Mouse (Mus musculus) stomach, embryonic 14.5 days (tissue): ENCODE measurements around the gene Armc3. TPM values are rescaled to one million over a fixed set of nuclear protein-coding genes. Genes with fewer than 3 reads are reported as not detected.
A peak's percentile ranks its signal among the peaks of the same experiment; 100 is the strongest.
"Not testable (repeated sequence)": the region's sequence is repeated elsewhere in the genome, so short reads cannot be mapped to it uniquely, and the experiment has no call there.

Source experiments
- ATAC-seq: fragments of 200-750 bp; cut with Nextera tagmentation; 2 replicates; pipeline ENCODE4 v1.8.0; 2017; ENCODE audit warnings: low read depth, moderate TSS enrichment; ENCODE audit not compliant: insufficient number of reproducible peaks, insufficient read depth, low FRiP score
- H3K27ac ChIP-seq: fragments of 300-500 bp; sonication (generic); 2 replicates; pipeline ENCODE4 v1.5.1; 2014; ENCODE audit warnings: mild to moderate bottlenecking, low read length, moderate library complexity, mixed read lengths
- H3K27me3 ChIP-seq: fragments of 300-500 bp; sonication (generic); 2 replicates; pipeline ENCODE4 v1.6.1; 2014; ENCODE audit warnings: low read length, control low read depth, mixed read lengths; ENCODE audit not compliant: control insufficient read depth, insufficient read depth
- H3K36me3 ChIP-seq: fragments of 300-500 bp; sonication (generic); 2 replicates; pipeline ENCODE4 v1.6.1; 2014; ENCODE audit warnings: mild to moderate bottlenecking, control low read depth, low read length, moderate library complexity, mixed read lengths; ENCODE audit not compliant: control insufficient read depth, insufficient read depth
- H3K4me1 ChIP-seq: fragments of 300-500 bp; sonication (generic); 2 replicates; pipeline ENCODE4 v1.6.1; 2014; ENCODE audit warnings: low read length, control low read depth, mixed read lengths; ENCODE audit not compliant: control insufficient read depth, insufficient read depth
- H3K4me2 ChIP-seq: fragments of 300-500 bp; sonication (generic); replicated peaks from 2 replicates; pipeline ENCODE4 v1.6.1; 2014; ENCODE audit warnings: low read depth, low read length, control low read depth
- H3K4me3 ChIP-seq: fragments of 300-500 bp; sonication (generic); 2 replicates; pipeline ENCODE4 v1.5.1; 2014; ENCODE audit warnings: low read depth, low read length, control low read depth
- H3K9ac ChIP-seq: fragments of 300-500 bp; sonication (generic); replicated peaks from 2 replicates; pipeline ENCODE4 v1.6.1; 2014; ENCODE audit warnings: low read depth, mild to moderate bottlenecking, control low read depth, low read length, moderate library complexity, mixed read lengths
- H3K9me3 ChIP-seq: fragments of 300-500 bp; sonication (generic); 2 replicates; pipeline ENCODE4 v1.6.1; 2016; ENCODE audit warnings: low read depth, low read length, control low read depth; ENCODE audit not compliant: control insufficient read depth
- WGBS: fragments of 180-500 bp; shearing (Covaris S2); extraction: QIAGEN DNeasy Blood & Tissue Kit; methylation state at CpG from one replicate; pipeline ENCODE4 v1.1.7; 2014; 5-methylcytosine and 5-hydroxymethylcytosine counted together
- polyA plus RNA-seq: library from polyadenylated mRNA; unstranded; fragments of >200 nt; fragmentation: Nextera tagmentation; extraction: Ambion mirVana; gene quantifications from 2 replicates; pipeline ENCODE4 v1.2.1, GENCODE M21; 2014

Armc3 gene
- polyA plus RNA-seq, 1 experiment from 2014 or later = 0.23 TPM

DNA sequence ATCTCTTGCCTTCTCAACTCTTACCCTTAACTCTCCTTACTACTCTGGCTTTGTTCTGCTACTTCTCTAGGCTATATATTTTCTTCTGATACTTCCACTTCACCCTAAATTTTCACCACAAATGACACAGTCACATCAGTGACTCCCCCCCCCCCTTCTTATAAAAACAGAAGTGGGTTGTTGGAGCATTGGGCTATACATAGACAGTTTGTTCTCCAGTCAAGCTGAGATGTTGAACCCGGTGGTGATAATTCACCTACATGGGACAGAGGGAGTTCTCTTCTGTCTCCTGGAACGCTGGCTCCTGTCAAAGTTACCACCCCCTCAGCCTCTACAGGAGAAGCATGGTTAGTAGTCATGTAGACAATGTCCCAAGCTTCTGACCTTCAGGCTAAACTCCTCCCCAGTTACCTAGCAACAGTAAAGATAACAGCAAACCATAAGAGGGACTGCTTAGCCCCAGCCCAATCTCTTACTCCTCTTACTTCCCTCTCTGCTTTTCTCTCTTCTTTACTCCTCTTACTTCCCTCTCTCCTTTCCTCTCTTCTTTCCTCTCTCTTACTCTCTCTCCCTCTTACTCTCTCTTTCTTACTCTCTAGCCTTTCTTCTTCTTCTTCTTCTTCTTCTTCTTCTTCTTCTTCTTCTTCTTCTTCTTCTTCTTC is 118.2 kb downstream of the Armc3 start:
- not testable (repeated sequence) for H3K27ac ChIP-seq, H3K4me1 ChIP-seq, H3K27me3 ChIP-seq, ATAC-seq, H3K9ac ChIP-seq, H3K36me3 ChIP-seq, H3K9me3 ChIP-seq, H3K4me3 ChIP-seq, H3K4me2 ChIP-seq
- 74% methylated on average over 2 of the region's 2 CpGs for WGBS

DNA sequence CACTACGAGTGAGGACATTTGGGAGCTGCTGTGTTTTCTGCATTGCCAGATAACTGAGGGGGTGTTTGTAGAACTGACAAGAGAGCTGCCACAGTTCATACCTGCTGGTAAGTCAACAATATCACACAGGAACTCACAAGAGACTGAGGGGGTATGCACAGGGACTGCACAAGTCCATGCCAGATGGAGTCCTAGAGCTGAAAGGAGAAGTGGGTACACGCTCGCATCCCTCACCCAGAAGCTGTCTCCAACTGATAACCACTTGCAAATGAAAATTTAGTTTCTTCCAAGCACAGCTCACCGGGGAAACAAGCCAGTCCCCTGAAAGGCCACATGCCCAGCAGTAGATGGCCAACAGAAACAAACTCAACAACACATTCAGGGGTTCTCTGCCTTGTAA is 119.4 kb downstream of the Armc3 start:
- ATAC-seq = no peak
- WGBS = 87% methylated on average over 4 of the region's 4 CpGs
- no peaks in the 10 kb centered on the region for H3K36me3 ChIP-seq

DNA sequence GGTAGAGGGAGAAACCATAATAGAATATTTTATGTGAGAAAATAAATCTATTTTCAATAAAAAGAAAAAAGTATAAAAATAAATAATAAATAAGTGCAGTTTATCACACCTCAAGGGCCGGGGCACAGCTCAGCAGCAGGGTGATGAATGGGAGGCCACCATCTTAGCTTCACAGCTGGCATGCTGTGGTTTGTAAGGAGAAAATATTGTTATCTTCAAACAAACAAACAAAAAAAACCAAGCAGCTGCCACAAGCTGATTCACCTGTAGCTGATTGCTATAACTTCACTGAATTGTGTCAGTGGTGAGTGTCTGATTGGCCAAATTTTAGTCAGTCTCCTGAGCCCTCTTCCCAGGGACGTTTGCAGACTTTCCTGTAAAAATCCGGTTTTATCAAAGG is 120.2 kb downstream of the Armc3 start:
- Histone ChIP-seq H3K36me3 (no peaks in the 10 kb centered on the region), H3K4me3 (no peak overlapping the region), H3K4me2 (no peak overlapping the region), H3K27me3 (no peaks in the 10 kb centered on the region), H3K9ac (no peak overlapping the region), H3K4me1 (no peaks in the 10 kb centered on the region), H3K9me3 (peaks cover 6% of the 10 kb centered on the region; the same call in 1 of the 2 replicates), H3K27ac (no peak overlapping the region)
- WGBS = 71% methylated on average over 3 of the region's 3 CpGs
- no peak for ATAC-seq

More for the DNA sequence above, 119.4 kb downstream of the Armc3 start:
- Histone ChIP-seq H3K9ac (no peak overlapping the region), H3K4me3 (no peak overlapping the region), H3K4me2 (no peak overlapping the region), H3K27ac (no peak overlapping the region), H3K4me1 (no peaks in the 10 kb centered on the region), H3K27me3 (no peaks in the 10 kb centered on the region), H3K9me3 (peaks cover 6% of the 10 kb centered on the region; the same call in 1 of the 2 replicates)

DNA sequence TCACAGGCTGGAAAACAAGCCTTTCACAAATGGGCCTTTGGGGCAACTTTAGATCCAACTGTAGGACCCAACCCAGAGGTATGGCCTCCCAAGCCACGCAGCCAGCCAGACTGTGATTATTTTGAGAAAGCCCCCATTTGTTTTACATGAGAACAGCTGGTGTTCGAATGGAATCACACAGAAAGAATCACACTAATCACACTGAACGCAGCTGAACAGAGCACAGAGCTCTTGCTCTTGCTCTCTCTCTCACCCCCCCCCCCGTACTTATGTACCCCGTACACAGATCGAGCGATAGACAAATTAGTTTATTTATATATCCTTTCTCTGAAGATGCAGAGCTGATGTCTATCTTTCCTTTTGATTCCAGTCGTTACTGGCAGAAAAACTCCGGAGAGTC is 123.3 kb downstream of the Armc3 start:
- WGBS = 74% methylated on average over 9 of the region's 9 CpGs
- H3K4me1 ChIP-seq = no peaks in the 10 kb centered on the region
- ATAC-seq = no peak

DNA sequence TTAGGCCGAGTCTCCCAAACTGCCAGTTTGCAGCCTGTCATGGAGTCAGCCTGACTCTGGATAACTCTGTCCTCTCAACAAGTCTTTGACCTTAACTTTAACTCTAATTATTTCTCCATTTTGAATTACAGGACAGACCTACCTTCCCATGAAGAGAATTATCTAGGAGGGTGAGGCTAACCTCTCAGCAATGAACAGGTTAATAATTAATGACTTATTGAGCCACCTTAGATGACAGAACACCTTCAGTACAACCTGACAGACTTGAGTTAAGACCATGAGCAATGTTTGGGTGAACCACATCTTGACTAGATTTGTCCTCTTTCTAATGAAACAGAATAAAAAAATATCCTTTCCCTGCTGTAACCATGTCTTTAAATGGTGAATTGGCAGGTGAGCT is 127.3 kb downstream of the Armc3 start:
- no peak overlapping the region for H3K27ac ChIP-seq
- ATAC-seq = no peak
- H3K4me1 ChIP-seq = no peaks in the 10 kb centered on the region
- no peak overlapping the region for H3K4me3 ChIP-seq
- H3K36me3 ChIP-seq = no peaks in the 10 kb centered on the region
- 72% methylated on average over 1 of the region's 1 CpGs for WGBS
- H3K9me3 ChIP-seq = no peaks in the 10 kb centered on the region
- H3K27me3 ChIP-seq = no peaks in the 10 kb centered on the region
- no peak overlapping the region for H3K9ac ChIP-seq
- H3K4me2 ChIP-seq = no peak overlapping the region

More for the DNA sequence above, 123.3 kb downstream of the Armc3 start:
- no peak overlapping the region for H3K4me2 ChIP-seq
- H3K27me3 ChIP-seq = no peaks in the 10 kb centered on the region
- no peak overlapping the region for H3K9ac ChIP-seq
- no peaks in the 10 kb centered on the region for H3K36me3 ChIP-seq
- no peaks in the 10 kb centered on the region for H3K9me3 ChIP-seq
- H3K4me3 ChIP-seq = no peak overlapping the region
- no peak overlapping the region for H3K27ac ChIP-seq

DNA sequence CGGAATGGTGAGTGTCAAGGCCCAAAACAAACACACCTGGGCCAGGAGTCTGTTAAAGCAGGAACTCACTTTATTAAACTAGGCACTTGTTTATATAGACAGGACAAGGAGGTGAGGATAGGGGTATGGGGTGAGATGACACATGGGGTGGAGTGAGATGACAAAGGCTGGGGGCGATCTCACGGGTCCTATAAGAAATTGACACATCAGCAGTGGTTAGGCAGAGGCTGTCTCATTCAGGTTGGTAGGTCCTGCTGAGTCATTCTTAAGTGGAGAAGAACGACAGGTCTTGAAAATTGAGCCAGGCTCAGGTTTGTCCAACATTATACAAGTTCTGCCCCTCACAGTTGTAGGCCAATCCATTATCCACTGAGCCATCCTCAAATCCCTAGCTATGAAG is 128.7 kb downstream of the Armc3 start:
- no peaks in the 10 kb centered on the region for H3K9me3 ChIP-seq

DNA sequence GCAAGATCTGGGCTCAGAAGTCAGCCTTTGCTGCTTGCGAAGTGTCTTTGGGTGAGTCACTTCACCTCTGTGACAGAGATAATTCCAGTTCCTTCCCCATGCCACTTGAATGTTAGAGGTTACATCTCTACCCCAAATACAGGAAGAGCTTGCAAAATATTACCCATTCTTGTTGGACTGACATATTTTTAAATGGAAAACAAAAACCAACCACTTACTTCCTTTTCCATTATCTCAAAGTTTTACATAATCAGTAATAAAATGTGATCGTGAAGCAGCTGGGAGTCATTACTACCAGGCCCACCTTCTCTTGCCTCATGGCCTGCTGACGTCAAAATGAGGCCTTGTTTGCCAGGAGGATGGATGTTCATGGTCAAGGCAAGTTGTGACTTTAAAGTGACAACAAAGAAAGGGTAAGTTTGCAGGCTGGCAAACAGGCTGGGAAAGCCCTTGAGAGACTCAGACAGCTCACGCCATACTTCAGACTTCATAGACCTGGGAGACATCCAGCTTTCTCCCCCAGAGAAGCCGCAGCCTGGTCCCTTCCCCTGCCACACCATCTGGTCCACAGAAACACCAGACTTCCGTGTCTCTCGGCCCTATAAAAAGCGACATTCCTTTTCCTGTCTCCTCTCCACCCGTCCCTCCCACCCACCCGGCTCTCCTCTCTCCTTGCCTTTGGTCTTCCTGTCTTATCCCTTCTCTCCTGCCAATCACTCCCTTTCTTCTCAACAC is 145.0 kb downstream of the Armc3 start:
- Histone ChIP-seq H3K27me3 (no peaks in the 10 kb centered on the region), H3K4me2 (no peak overlapping the region; the same call in 1 of the 2 replicates), H3K4me1 (no peaks in the 10 kb centered on the region), H3K36me3 (no peaks in the 10 kb centered on the region), H3K4me3 (no peak overlapping the region), H3K9me3 (no peaks in the 10 kb centered on the region), H3K27ac (no peak overlapping the region), H3K9ac (no peak overlapping the region)
- 41% methylated on average over 10 of the region's 10 CpGs for WGBS
- ATAC-seq = peak; percentile 25; the same call in 1 of the 2 replicates

More for the DNA sequence above, 128.7 kb downstream of the Armc3 start:
- no peak overlapping the region for H3K4me3 ChIP-seq
- H3K27me3 ChIP-seq = no peaks in the 10 kb centered on the region
- H3K4me2 ChIP-seq = no peak overlapping the region
- no peaks in the 10 kb centered on the region for H3K4me1 ChIP-seq
- H3K9ac ChIP-seq = no peak overlapping the region
- no peak overlapping the region for H3K27ac ChIP-seq
- WGBS = 52% methylated on average over 4 of the region's 4 CpGs
- ATAC-seq = no peak
- H3K36me3 ChIP-seq = no peaks in the 10 kb centered on the region

DNA sequence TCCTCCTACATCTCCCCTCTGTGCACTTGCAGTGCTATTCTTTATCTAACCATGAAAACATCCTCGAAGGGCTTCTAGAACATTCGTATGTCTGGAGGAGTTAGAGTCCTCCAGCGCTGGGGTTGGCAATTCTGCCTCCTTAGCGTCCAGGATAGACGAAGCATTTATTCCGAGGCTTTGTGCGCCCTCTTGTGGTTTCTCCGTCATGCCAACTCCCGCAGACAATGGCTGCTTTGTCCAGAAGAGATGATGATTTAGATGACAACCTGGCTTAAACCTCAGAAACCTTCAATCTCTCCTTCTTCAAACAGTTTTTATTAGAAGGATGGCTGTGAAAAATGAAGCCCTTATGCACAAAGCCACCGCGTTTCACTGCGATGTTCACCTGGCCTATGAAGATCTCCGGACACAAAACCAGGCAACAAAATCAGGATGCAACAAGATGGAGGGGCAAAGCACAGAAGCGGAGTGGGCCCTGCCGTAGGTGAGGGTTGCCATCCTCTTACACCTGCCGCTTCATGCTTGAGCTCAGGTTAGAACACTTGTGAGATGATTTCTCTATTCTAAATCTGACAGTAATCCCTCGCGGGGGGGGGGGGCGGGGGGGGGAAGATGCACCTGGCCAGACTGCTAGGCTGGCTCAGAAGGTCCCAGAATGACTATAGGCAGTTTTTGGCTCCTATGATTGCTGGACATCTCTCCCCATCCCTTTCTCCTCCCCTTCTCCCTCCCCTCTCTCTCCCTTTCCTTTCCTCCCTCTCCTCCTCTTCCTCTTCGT is 145.7 kb downstream of the Armc3 start:
- WGBS = 21% methylated on average over 19 of the region's 20 CpGs
- Histone ChIP-seq H3K9me3 (no peaks in the 10 kb centered on the region), H3K9ac (no peak overlapping the region), H3K27ac (no peak overlapping the region), H3K4me2 (no peak overlapping the region; the same call in 1 of the 2 replicates), H3K27me3 (no peaks in the 10 kb centered on the region), H3K4me3 (no peak overlapping the region), H3K36me3 (no peaks in the 10 kb centered on the region), H3K4me1 (no peaks in the 10 kb centered on the region)
- peak; percentile 72; the same call in 1 of the 2 replicates for ATAC-seq
